22 mouse cellular contexts compared by ENCODE assay signal in the genomic region with DNA sequence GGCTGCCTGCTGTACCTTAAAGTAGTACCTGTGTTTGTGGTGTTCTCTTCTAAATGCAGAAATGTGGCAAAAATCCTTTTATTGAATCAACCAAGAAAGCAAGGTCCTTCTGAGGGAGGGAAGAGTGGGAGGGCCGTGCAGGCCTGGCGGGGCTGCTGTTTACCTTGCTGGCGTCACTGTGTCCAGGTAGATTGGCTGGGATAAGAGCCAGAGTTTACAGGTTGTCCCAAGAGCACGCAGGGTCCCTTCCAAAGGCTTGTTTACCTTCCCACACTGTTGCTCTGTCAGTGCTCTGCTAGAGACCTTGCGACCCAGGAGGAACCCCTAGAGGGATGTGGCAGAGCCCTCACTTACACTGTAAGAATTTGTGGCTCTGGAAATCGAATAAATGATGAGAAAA. TPM values are rescaled to one million over a fixed set of nuclear protein-coding genes. Genes with fewer than 3 reads are reported as not detected.
DNase-seq lines count a peak whose midpoint lies in the region; ATAC-seq and TF ChIP-seq lines count a peak whose summit lies in the region.
"Had no signal": no experiment of that assay in that cellular context is flagged by ENCODE, and none has a peak within 500 bp of the region (broad histone marks: within the 10 kb centered on the region; RNA-seq: fewer than 3 reads in every experiment).

No protein-coding gene starts in this region.

- no peak overlapping the region for H3K4me3 ChIP-seq in intestine, embryonic 16.5 days (ENCODE audit: low read length)
- H3K4me3 ChIP-seq in intestine, postnatal 0 days (ENCODE audit: low read depth, low read length): no peak overlapping the region
- H3K4me3 ChIP-seq in liver, embryonic 15.5 days (replicated peaks): no peak overlapping the region
- H3K4me3 ChIP-seq in liver, embryonic 11.5 days (ENCODE audit: low read depth, low read length): no peak overlapping the region
- H3K4me3 ChIP-seq in heart, embryonic 12.5 days: no peak overlapping the region
- H3K4me3 ChIP-seq: embryonic facial prominence, embryonic 13.5 days; forebrain, embryonic 12.5 days; heart, embryonic 10.5 days; heart, embryonic 15.5 days had no signal

- TF ChIP-seq CTCF in intestine, postnatal 0 days (IDR thresholded peaks at IDR 0.05; ENCODE audit: low read depth): no peak

- H3K27me3 ChIP-seq in intestine, embryonic 16.5 days (replicated peaks; ENCODE audit: control insufficient read depth, insufficient read depth, low read length): no peaks in the 10 kb centered on the region
- H3K27me3 ChIP-seq in intestine, postnatal 0 days (replicated peaks; ENCODE audit: control insufficient read depth, insufficient read depth, low read length): no peaks in the 10 kb centered on the region
- no peaks in the 10 kb centered on the region for H3K27me3 ChIP-seq in liver, embryonic 15.5 days
- no peaks in the 10 kb centered on the region for H3K27me3 ChIP-seq in liver, embryonic 11.5 days (replicated peaks; ENCODE audit: control insufficient read depth, insufficient read depth, low read length)
- H3K27me3 ChIP-seq in heart, embryonic 12.5 days (replicated peaks): no peaks in the 10 kb centered on the region
- H3K27me3 ChIP-seq: CH12.LX; embryonic facial prominence, embryonic 13.5 days; forebrain, embryonic 12.5 days; heart, embryonic 15.5 days; Patski had no signal

- H3K4me2 ChIP-seq in intestine, embryonic 16.5 days (ENCODE audit: low read depth, low read length): no peak overlapping the region
- no peak overlapping the region for H3K4me2 ChIP-seq in intestine, postnatal 0 days (replicated peaks; ENCODE audit: low read depth)
- H3K4me2 ChIP-seq in liver, embryonic 15.5 days: no peak overlapping the region
- no peak overlapping the region for H3K4me2 ChIP-seq in liver, embryonic 11.5 days
- no peak overlapping the region for H3K4me2 ChIP-seq in heart, embryonic 12.5 days
- H3K4me2 ChIP-seq: embryonic facial prominence, embryonic 13.5 days; forebrain, embryonic 12.5 days; heart, embryonic 15.5 days had no signal

- H3K4me1 ChIP-seq in intestine, embryonic 16.5 days (ENCODE audit: control insufficient read depth, insufficient read depth, low read length): peaks cover 6% of the 10 kb centered on the region; the same call in 1 of the 2 replicates
- H3K4me1 ChIP-seq in intestine, postnatal 0 days (replicated peaks; ENCODE audit: control insufficient read depth, insufficient read depth, low read length): no peaks in the 10 kb centered on the region
- 0 out of 2 replicates have a peak, but pooled peaks cover 4% of the 10 kb centered on the region for H3K4me1 ChIP-seq in liver, embryonic 15.5 days (replicated peaks)
- no peaks in the 10 kb centered on the region for H3K4me1 ChIP-seq in liver, embryonic 11.5 days (replicated peaks; ENCODE audit: control insufficient read depth, insufficient read depth, low read length)
- no peaks in the 10 kb centered on the region for H3K4me1 ChIP-seq in heart, embryonic 12.5 days (replicated peaks)
- H3K4me1 ChIP-seq: forebrain, embryonic 12.5 days; heart, embryonic 10.5 days had no signal

- no peak overlapping the region for H3K27ac ChIP-seq in intestine, embryonic 16.5 days (ENCODE audit: low read length)
- no peak overlapping the region for H3K27ac ChIP-seq in intestine, postnatal 0 days (ENCODE audit: low read depth, low read length)
- no peak overlapping the region for H3K27ac ChIP-seq in liver, embryonic 15.5 days (replicated peaks)
- H3K27ac ChIP-seq in liver, embryonic 11.5 days (ENCODE audit: low read depth, low read length): no peak overlapping the region
- no peak overlapping the region for H3K27ac ChIP-seq in heart, embryonic 12.5 days (ENCODE audit: poor library complexity, severe bottlenecking)
- H3K27ac ChIP-seq: embryonic facial prominence, embryonic 13.5 days; forebrain, embryonic 12.5 days; heart, embryonic 10.5 days; heart, embryonic 15.5 days had no signal

- no peak for DNase-seq in liver, embryonic 11.5 days (ENCODE audit: low spot score)
- peak; percentile 20 for DNase-seq in testis, postnatal 10 days (ENCODE audit: low spot score)
- DNase-seq in testis, postnatal 14 days (ENCODE audit: low spot score): no peak
- DNase-seq: adrenal gland, postnatal 14 days; cerebellum, adult 11-12 months; cerebellum, adult 9-10 months; cerebellum, postnatal 36 days; gastrocnemius, postnatal 10 days; heart, adult 18-20 months; heart, postnatal 14 days had no signal

- 0 out of 2 replicates have a peak, but pooled peaks have one; percentile 16 for ATAC-seq in intestine, embryonic 16.5 days
- no peak for ATAC-seq in intestine, postnatal 0 days
- peak; percentile 78 for ATAC-seq in liver, embryonic 15.5 days (ENCODE audit: insufficient read depth)
- ATAC-seq in liver, embryonic 11.5 days (replicated peaks; ENCODE audit: low FRiP score): no peak
- no peak for ATAC-seq in heart, embryonic 12.5 days (ENCODE audit: insufficient number of reproducible peaks, low FRiP score)
- ATAC-seq: activated CD4-positive, CD25-positive, alpha-beta regulatory T cell, adult 4 months; forebrain, embryonic 16.5 days; Patski had no signal

- no peak overlapping the region for H3K9ac ChIP-seq in intestine, embryonic 16.5 days (ENCODE audit: low read depth, low read length)
- no peak overlapping the region for H3K9ac ChIP-seq in intestine, postnatal 0 days (ENCODE audit: low read depth, low read length)
- H3K9ac ChIP-seq in liver, embryonic 15.5 days: no peak overlapping the region
- H3K9ac ChIP-seq in liver, embryonic 11.5 days (ENCODE audit: low read depth, low read length): no peak overlapping the region
- H3K9ac ChIP-seq in heart, embryonic 12.5 days: no peak overlapping the region
- H3K9ac ChIP-seq: embryonic facial prominence, embryonic 13.5 days; forebrain, embryonic 12.5 days; heart, embryonic 15.5 days had no signal

- no peaks in the 10 kb centered on the region for H3K9me3 ChIP-seq in intestine, embryonic 16.5 days (ENCODE audit: control insufficient read depth, low read length)
- H3K9me3 ChIP-seq in intestine, postnatal 0 days (ENCODE audit: control insufficient read depth): no peaks in the 10 kb centered on the region
- no peaks in the 10 kb centered on the region for H3K9me3 ChIP-seq in liver, embryonic 15.5 days (replicated peaks)
- no peaks in the 10 kb centered on the region for H3K9me3 ChIP-seq in liver, embryonic 11.5 days (ENCODE audit: control insufficient read depth, low read length)
- H3K9me3 ChIP-seq in heart, embryonic 12.5 days (replicated peaks): no peaks in the 10 kb centered on the region
- H3K9me3 ChIP-seq: embryonic facial prominence, embryonic 13.5 days; forebrain, embryonic 12.5 days; heart, embryonic 10.5 days; heart, embryonic 15.5 days had no signal

- H3K36me3 ChIP-seq in intestine, embryonic 16.5 days (ENCODE audit: control insufficient read depth, insufficient read depth, low read length): no peaks in the 10 kb centered on the region
- no peaks in the 10 kb centered on the region for H3K36me3 ChIP-seq in intestine, postnatal 0 days (ENCODE audit: control insufficient read depth, insufficient read depth)
- no peaks in the 10 kb centered on the region for H3K36me3 ChIP-seq in liver, embryonic 15.5 days (replicated peaks)
- no peaks in the 10 kb centered on the region for H3K36me3 ChIP-seq in liver, embryonic 11.5 days (ENCODE audit: control insufficient read depth, insufficient read depth, low read length)
- no peaks in the 10 kb centered on the region for H3K36me3 ChIP-seq in heart, embryonic 12.5 days
- H3K36me3 ChIP-seq: embryonic facial prominence, embryonic 13.5 days; forebrain, embryonic 12.5 days; heart, embryonic 10.5 days; heart, embryonic 15.5 days had no signal

- WGBS in intestine, embryonic 16.5 days: 46% methylated on average over 6 of the region's 6 CpGs
- WGBS in intestine, postnatal 0 days: 42% methylated on average over 6 of the region's 6 CpGs
- 58% methylated on average over 6 of the region's 6 CpGs for whole genome bisulfite sequencing in liver, embryonic 15.5 days (ENCODE audit: insufficient replicate concordance)
- 62% methylated on average over 6 of the region's 6 CpGs for WGBS in liver, embryonic 11.5 days
- WGBS in heart, embryonic 12.5 days: 70% methylated on average over 6 of the region's 6 CpGs

RNA-seq across cellular contexts. Expression of gene Esr1, which starts 13.9 kb away (rescaled TPM):
- 0.37 and 0.55 TPM in 2 replicates for polyA plus RNA-seq in intestine, embryonic 16.5 days (2015; fragmentation: Nextera tagmentation; extraction: Ambion mirVana)
- 0.77 and 0.90 TPM in 2 replicates for polyA plus RNA-seq in intestine, postnatal 0 days (2015; fragmentation: Nextera tagmentation; extraction: Ambion mirVana)
- polyA plus RNA-seq in liver, embryonic 15.5 days (2015; fragmentation: Nextera tagmentation; extraction: Ambion mirVana): 0.32 and 0.44 TPM in 2 replicates
- polyA plus RNA-seq in liver, embryonic 11.5 days (2014; fragmentation: Nextera tagmentation; extraction: Ambion mirVana): 0.05 and 0.14 TPM in 2 replicates
- polyA plus RNA-seq in heart, embryonic 12.5 days (2016; fragmentation: Nextera tagmentation; extraction: Ambion mirVana): 1.00 and 1.2 TPM in 2 replicates

Comparison
In these comparisons a context has a peak if more than half of its experiments do, and no peak if none do; other contexts are left out.
1. ATAC-seq: peak in intestine, embryonic 16.5 days (single experiment) and liver, embryonic 15.5 days (single experiment); none in intestine, postnatal 0 days (single experiment), liver, embryonic 11.5 days (single experiment) and heart, embryonic 12.5 days (single experiment).